8 mouse cellular contexts compared by ENCODE assay signal in genomic region chr4:106225184-106225862, GRCm38 (mm10).
DNase-seq lines count a peak whose midpoint lies in the region; ATAC-seq lines count a peak whose summit lies in the region.

No protein-coding gene starts in this region.

- H3K9ac ChIP-seq in forebrain, embryonic 15.5 days (replicated peaks): no peak overlapping the region
- no peak overlapping the region for H3K9ac ChIP-seq in hindbrain, embryonic 15.5 days
- H3K9ac ChIP-seq in limb, embryonic 13.5 days: no peak overlapping the region
- H3K9ac ChIP-seq in midbrain, embryonic 14.5 days (replicated peaks; ENCODE audit: low read length): no peak overlapping the region
- H3K9ac ChIP-seq in stomach, embryonic 15.5 days: no peak overlapping the region

- H3K4me1 ChIP-seq in forebrain, embryonic 15.5 days: peaks cover 5% of the 10 kb centered on the region; the same call in 1 of the 2 replicates
- 0 out of 2 replicates have a peak, but pooled peaks cover 6% of the 10 kb centered on the region for H3K4me1 ChIP-seq in hindbrain, embryonic 15.5 days (replicated peaks)
- H3K4me1 ChIP-seq in limb, embryonic 13.5 days: peaks cover 24% of the 10 kb centered on the region
- H3K4me1 ChIP-seq in midbrain, embryonic 14.5 days (ENCODE audit: control insufficient read depth, insufficient read depth, low read length): no peaks in the 10 kb centered on the region
- H3K4me1 ChIP-seq in stomach, embryonic 15.5 days: no peaks in the 10 kb centered on the region

- intact Hi-C loops in heart, postnatal 25 days (cut with DNase I): loop anchor here (1.0 to 10.0 kb wide), 4 partner anchors 283 to 1311 kb away; partner anchors contain the start of gene Fyb2

- 55% methylated on average over 12 of the region's 12 CpGs for WGBS in forebrain, embryonic 15.5 days
- 51% methylated on average over 12 of the region's 12 CpGs for WGBS in hindbrain, embryonic 15.5 days
- 47% methylated on average over 10 of the region's 12 CpGs for WGBS in limb, embryonic 13.5 days
- 57% methylated on average over 12 of the region's 12 CpGs for WGBS in midbrain, embryonic 14.5 days
- 47% methylated on average over 12 of the region's 12 CpGs for WGBS in stomach, embryonic 15.5 days

- H3K9me3 ChIP-seq in forebrain, embryonic 15.5 days: no peaks in the 10 kb centered on the region
- H3K9me3 ChIP-seq in hindbrain, embryonic 15.5 days: no peaks in the 10 kb centered on the region
- no peaks in the 10 kb centered on the region for H3K9me3 ChIP-seq in limb, embryonic 13.5 days
- H3K9me3 ChIP-seq in midbrain, embryonic 14.5 days (ENCODE audit: control insufficient read depth, low read length): 0 out of 2 replicates have a peak, but pooled peaks cover 3% of the 10 kb centered on the region
- no peaks in the 10 kb centered on the region for H3K9me3 ChIP-seq in stomach, embryonic 15.5 days

- H3K4me3 ChIP-seq in forebrain, embryonic 15.5 days: no peak overlapping the region
- no peak overlapping the region for H3K4me3 ChIP-seq in hindbrain, embryonic 15.5 days
- H3K4me3 ChIP-seq in limb, embryonic 13.5 days: no peak overlapping the region
- no peak overlapping the region for H3K4me3 ChIP-seq in midbrain, embryonic 14.5 days (replicated peaks; ENCODE audit: low read depth, low read length)
- H3K4me3 ChIP-seq in stomach, embryonic 15.5 days (replicated peaks): no peak overlapping the region

- no peak overlapping the region for H3K4me2 ChIP-seq in forebrain, embryonic 15.5 days (replicated peaks)
- H3K4me2 ChIP-seq in hindbrain, embryonic 15.5 days: no peak overlapping the region
- H3K4me2 ChIP-seq in limb, embryonic 13.5 days (replicated peaks): 0 out of 2 replicates have a peak overlapping the region, but pooled peaks have one; percentile 17
- H3K4me2 ChIP-seq in midbrain, embryonic 14.5 days (ENCODE audit: low read length): no peak overlapping the region
- H3K4me2 ChIP-seq in stomach, embryonic 15.5 days: 0 out of 2 replicates have a peak overlapping the region, but pooled peaks have one; percentile 21

- H3K36me3 ChIP-seq in forebrain, embryonic 15.5 days: no peaks in the 10 kb centered on the region
- H3K36me3 ChIP-seq in hindbrain, embryonic 15.5 days: no peaks in the 10 kb centered on the region
- H3K36me3 ChIP-seq in limb, embryonic 13.5 days: no peaks in the 10 kb centered on the region
- H3K36me3 ChIP-seq in midbrain, embryonic 14.5 days (ENCODE audit: control insufficient read depth, insufficient read depth, low read length): no peaks in the 10 kb centered on the region
- H3K36me3 ChIP-seq in stomach, embryonic 15.5 days: no peaks in the 10 kb centered on the region

- DNase-seq in heart, adult 18-20 months: peak; percentile 46 to 81
- DNase-seq in heart, postnatal 25 days (ENCODE audit: low spot score): no peak
- DNase-seq in adrenal gland, adult 2 months: peak; percentile 52
- peak; percentile 90 for DNase-seq in midbrain, embryonic 14.5 days

- H3K27me3 ChIP-seq in forebrain, embryonic 15.5 days: no peaks in the 10 kb centered on the region
- no peaks in the 10 kb centered on the region for H3K27me3 ChIP-seq in hindbrain, embryonic 15.5 days
- H3K27me3 ChIP-seq in limb, embryonic 13.5 days: peaks cover 5% of the 10 kb centered on the region; the same call in 1 of the 2 replicates
- no peaks in the 10 kb centered on the region for H3K27me3 ChIP-seq in midbrain, embryonic 14.5 days (ENCODE audit: control insufficient read depth, insufficient read depth, low read length)
- H3K27me3 ChIP-seq in stomach, embryonic 15.5 days (replicated peaks): no peaks in the 10 kb centered on the region

- ATAC-seq in forebrain, embryonic 15.5 days (replicated peaks): peak; percentile 55
- ATAC-seq in hindbrain, embryonic 15.5 days (ENCODE audit: low FRiP score, low read depth): peak; percentile 49; the same call in 1 of the 2 replicates
- ATAC-seq in limb, embryonic 13.5 days (ENCODE audit: low FRiP score, low read depth): no peak; the same call in 1 of the 2 replicates
- no peak; the same call in 1 of the 2 replicates for ATAC-seq in midbrain, embryonic 14.5 days (ENCODE audit: low FRiP score, low TSS enrichment)
- ATAC-seq in stomach, embryonic 15.5 days (ENCODE audit: insufficient read depth, low FRiP score, low read depth): no peak

- no peak overlapping the region for H3K27ac ChIP-seq in forebrain, embryonic 15.5 days (replicated peaks)
- H3K27ac ChIP-seq in hindbrain, embryonic 15.5 days (replicated peaks): no peak overlapping the region
- no peak overlapping the region for H3K27ac ChIP-seq in limb, embryonic 13.5 days
- no peak overlapping the region for H3K27ac ChIP-seq in midbrain, embryonic 14.5 days (replicated peaks; ENCODE audit: low read depth, low read length)
- no peak overlapping the region for H3K27ac ChIP-seq in stomach, embryonic 15.5 days

Comparison
In these comparisons a context has a peak if more than half of its experiments do, and no peak if none do; other contexts are left out.
1. ATAC-seq: peak in forebrain, embryonic 15.5 days (single experiment) and hindbrain, embryonic 15.5 days (single experiment); none in limb, embryonic 13.5 days (single experiment), midbrain, embryonic 14.5 days (single experiment) and stomach, embryonic 15.5 days (single experiment).
2. H3K4me2 ChIP-seq: peak in limb, embryonic 13.5 days (single experiment) and stomach, embryonic 15.5 days (single experiment); none in forebrain, embryonic 15.5 days (single experiment), hindbrain, embryonic 15.5 days (single experiment) and midbrain, embryonic 14.5 days (single experiment).